Mouse (Mus musculus): Measurements from ENCODE around the gene Gm14085. TPM values are rescaled to one million over a fixed set of nuclear protein-coding genes. Genes with fewer than 3 reads are reported as not detected.

The Gm14085 gene
- polyA plus RNA-seq, 3 experiments from 2014 or later: 0.20 to 14.7 (median 5.5) TPM

DNA sequence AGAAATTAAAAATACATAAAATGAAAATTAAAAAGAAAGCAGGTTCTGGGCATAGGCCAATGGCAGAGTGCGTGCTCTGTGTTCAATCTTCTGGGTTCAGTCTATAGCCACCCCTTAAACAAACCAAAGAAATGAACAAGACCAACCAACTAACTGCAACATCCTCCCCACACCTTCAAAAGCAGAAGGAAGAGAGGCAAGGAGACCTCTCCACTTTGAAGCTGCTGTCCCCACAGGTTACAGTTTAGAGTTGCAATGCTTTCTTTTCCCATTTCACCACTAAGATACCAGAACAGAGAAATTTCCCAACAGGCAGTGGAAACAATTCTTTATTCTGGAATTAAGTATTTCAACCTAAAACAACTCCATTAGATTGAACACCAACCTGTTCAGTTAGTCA lies 77.5 kb downstream of the Gm14085 start:
- ATAC-seq: no peak

DNA sequence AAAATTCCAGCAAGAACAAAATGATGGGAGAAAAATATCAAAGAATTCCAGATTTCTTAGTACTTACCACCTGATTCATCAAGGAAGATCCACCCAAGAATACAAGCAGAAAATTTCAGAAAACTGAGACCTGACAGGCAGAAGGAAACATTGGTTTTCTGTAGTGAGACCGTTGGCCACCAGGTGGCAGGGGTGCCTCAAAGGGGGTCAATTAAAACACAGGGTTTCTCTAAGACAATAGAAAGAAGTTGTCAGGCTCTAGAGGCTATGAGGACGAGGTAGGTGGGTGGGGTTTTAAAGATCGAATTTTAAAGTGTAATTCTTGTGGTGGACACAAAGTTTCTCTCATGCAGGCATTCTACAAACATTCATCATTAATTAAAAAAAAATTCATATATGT lies 84.7 kb downstream of the Gm14085 start:
- peak; percentile 86 for ATAC-seq

DNA sequence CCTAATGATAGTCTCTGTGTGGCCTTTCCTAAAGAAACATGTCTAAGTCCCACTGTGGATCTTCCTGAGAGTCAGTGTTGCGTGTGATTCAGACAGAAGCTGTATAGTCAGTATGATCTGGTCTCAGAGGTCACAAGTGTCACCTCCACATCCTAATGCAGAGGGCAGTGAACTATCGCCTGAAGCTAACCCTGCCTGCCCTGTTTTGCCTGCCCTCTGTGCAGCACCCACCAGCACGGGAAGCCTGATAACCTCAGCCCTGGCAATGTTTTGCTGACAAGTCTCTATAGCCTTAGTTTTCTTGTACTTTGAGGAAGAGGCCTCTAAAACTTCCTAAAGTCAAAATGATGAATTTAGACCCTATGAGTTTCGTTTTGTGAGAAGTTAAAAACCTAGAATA lies 85.7 kb downstream of the Gm14085 start:
- ATAC-seq: no peak

DNA sequence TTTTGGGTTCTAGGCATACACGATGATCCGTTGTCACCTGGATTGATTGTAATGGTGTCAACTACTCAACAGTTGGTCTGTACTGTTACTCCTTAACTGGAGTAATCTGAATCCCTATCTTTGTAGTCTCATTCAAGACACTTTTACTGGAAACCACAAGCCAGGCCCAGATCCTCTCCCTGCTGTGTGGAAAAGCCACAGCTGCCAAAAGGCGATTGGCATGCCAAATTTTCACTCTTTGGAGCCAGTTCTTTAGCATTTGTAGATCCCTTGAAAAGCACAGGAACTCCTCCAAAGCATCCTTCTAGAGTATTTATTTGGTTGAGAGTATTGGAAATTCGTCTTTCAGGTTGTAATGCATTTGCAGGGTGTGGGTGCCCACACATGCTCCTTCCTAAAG lies 86.6 kb downstream of the Gm14085 start:
- ATAC-seq: no peak

DNA sequence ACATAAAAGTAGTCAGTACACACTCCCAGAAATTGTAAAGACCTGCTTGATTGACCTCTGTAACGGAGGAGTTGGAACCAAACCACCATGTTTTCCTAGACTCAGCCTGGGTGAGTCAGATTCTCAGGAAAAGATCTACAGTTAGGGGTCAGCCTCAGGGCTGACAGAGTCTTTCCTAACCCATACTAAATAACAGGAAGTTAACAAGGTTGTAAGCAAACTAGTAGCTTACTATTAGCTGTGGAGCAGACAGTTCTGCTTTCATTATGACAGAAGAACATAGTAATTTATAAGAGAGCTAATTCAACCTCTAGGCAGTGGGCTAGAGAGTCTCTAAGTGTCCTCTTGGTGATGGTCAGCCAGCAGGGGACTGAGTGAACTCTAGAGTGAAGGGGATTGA lies 87.7 kb downstream of the Gm14085 start:
- ATAC-seq: no peak

DNA sequence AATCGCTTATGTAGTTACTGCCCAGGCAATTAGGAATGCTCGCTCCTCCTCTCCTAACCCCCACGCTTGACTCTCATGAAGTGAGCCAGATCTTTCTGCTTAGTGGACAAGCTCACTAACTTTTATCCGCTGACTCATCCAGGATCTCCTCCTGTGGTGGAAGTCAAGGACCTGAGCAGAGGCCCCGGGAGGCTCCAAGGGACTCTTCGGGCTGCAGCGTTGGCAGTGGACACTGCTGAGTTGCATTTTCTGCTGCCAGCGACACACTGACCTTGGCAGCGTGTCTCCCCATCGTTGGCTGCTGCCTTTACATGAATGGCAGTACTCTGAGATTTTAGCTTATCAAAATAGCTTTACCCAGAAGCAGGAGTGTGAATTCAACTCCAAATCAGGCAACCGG lies 90.7 kb downstream of the Gm14085 start:
- no peak for ATAC-seq

DNA sequence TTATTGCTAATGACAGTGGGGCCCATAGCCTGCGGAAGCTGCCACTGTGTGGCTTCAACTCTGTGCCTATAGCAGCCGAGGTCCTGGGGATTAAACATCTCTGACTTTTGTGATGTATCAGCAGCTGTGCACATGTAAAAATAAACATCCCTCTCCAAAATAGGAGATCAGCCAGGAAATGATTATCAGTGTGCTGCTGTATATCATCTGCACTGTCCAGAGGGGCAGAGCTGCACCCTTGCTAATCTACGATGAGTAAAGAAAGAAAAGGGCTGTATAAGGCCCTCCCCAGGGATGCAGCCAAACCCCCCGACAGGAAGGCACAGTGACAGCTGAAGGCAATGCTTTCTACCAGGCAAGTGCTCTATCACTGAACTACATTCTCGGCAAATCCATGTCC lies 91.6 kb downstream of the Gm14085 start:
- no peak for ATAC-seq

DNA sequence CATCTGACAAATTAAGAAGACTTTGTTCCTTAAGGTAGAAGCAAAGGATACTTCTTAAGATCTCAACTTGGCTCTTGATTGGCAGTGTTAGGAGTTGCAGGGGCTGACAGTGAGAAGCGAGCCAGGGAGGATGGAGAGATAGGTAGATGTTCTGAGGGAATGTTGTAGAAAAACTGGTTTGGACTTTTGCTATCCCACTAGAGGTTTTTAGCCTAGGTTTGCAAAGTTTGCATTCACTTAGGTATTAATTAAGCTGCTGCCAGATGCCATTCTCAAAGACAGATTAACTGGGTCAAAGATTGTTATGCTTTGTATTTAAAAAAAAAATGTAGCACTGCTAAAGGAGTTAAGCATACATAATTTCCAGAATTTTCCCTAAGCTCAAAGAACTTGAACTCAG lies 92.6 kb downstream of the Gm14085 start:
- ATAC-seq: no peak

Other genes with a start within 250 kb of the Gm14085 start
- not detected for gene Duox2, start 186.5 kb upstream of the Gm14085 start, polyA plus RNA-seq (2017; shearing (Covaris generic))
- gene Duoxa2, start 186.0 kb upstream of the Gm14085 start, polyA plus RNA-seq (2017; shearing (Covaris generic)): not detected
- gene Duoxa1, start 171.2 kb upstream of the Gm14085 start, polyA plus RNA-seq (2017; shearing (Covaris generic)): not detected
- not detected for gene Duox1, start 169.3 kb upstream of the Gm14085 start, polyA plus RNA-seq (2017; shearing (Covaris generic))
- under 1 TPM in 1 of 3 experiments, not detected in 2; 0.39 TPM for gene Shf, start 115.8 kb upstream of the Gm14085 start, polyA plus RNA-seq (2017; shearing (Covaris generic))
- gene Slc28a2, start 58.5 kb upstream of the Gm14085 start, polyA plus RNA-seq (2017; shearing (Covaris generic)): 100 to 1,000 TPM in 2 of 3 experiments, 10 to 100 TPM in 1; 66.9 to 135 (median 110) TPM
- gene Gatm, start 126.4 kb downstream of the Gm14085 start, polyA plus RNA-seq (2017; shearing (Covaris generic)): 1 to 10 TPM in 1 of 3 experiments, under 1 TPM in 2; 0.32 to 1.7 (median 0.46) TPM
- 1 to 10 TPM in 1 of 3 experiments, not detected in 2; 5.0 TPM for gene AA467197, start 152.0 kb downstream of the Gm14085 start, polyA plus RNA-seq (2017; shearing (Covaris generic))
- gene Slc30a4, start 217.7 kb downstream of the Gm14085 start, polyA plus RNA-seq (2017; shearing (Covaris generic)): under 1 TPM; 0.15 to 0.91 (median 0.59) TPM

Data from inflammation-experienced regulatory T-cells, adult 6 months (primary cell).